Mouse (Mus musculus): Measurements from ENCODE around the gene Il1f10. TPM values are rescaled to one million over a fixed set of nuclear protein-coding genes. Genes with fewer than 3 reads are reported as not detected.

Gene Il1f10
- polyA plus RNA-seq, 1 experiment: not detected

- DNase-seq: no peak
- WGBS: 42% methylated on average over 3 of the region's 3 CpGs
- H3K4me1 ChIP-seq (ENCODE audit: control insufficient read depth, insufficient read depth, low read length): no peaks in the 10 kb centered on the region
- TF ChIP-seq POLR2A (IDR thresholded peaks at IDR 0.05; ENCODE audit: borderline replicate concordance, extremely low read depth, low read depth, low read length): no peak
- no peak for TF ChIP-seq CTCF (IDR thresholded peaks at IDR 0.05; ENCODE audit: insufficient read depth, low read length)
- H3K4me3 ChIP-seq (replicated peaks; ENCODE audit: extremely low read depth, low read depth, low read length): no peak overlapping the region
Observed at GRCm38 (mm10) chr2:24335333-24335732, 44.3 kb downstream of the Il1f10 start.

DNA sequence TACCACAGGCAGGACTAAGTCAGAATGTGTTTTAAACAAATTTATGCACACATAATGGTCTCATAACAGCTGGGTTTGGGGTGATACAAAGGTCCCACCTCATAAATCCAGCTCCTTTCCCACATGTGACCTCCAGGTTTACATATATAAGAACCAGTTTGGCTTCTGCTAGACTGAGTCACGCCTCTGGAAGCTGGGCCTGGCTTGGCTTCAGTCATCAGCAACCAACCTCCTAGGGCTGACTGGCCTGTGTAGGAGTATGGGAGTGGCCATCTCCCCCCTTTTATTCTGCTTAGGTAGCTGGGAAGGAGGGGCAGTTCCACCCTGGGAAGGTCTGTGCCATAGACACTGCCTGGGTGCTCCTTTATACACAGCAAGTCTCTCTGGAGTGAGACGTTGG is 45.5 kb downstream of the Il1f10 start, which contains the start of gene Il1rn:
Gene Il1rn (plus strand): TSS at position 309 of the 400 bp plus-strand sequence.
- WGBS: 73% methylated on average over 2 of the region's 2 CpGs
- DNase-seq: no peak
- TF ChIP-seq CTCF (IDR thresholded peaks at IDR 0.05; ENCODE audit: insufficient read depth, low read length) (no peak), POLR2A (IDR thresholded peaks at IDR 0.05; ENCODE audit: borderline replicate concordance, extremely low read depth, low read depth, low read length) (no peak)
- Histone ChIP-seq H3K4me1 (ENCODE audit: control insufficient read depth, insufficient read depth, low read length) (no peaks in the 10 kb centered on the region), H3K4me3 (replicated peaks; ENCODE audit: extremely low read depth, low read depth, low read length) (no peak within 1 kb of the TSS)

GRCm38 (mm10) chr2:24341395-24341885 is 50.4 kb downstream of the Il1f10 start:
- Histone ChIP-seq H3K4me3 (replicated peaks; ENCODE audit: extremely low read depth, low read depth, low read length) (no peak overlapping the region), H3K4me1 (ENCODE audit: control insufficient read depth, insufficient read depth, low read length) (no peaks in the 10 kb centered on the region)
- DNase-seq: no peak
- no peak for TF ChIP-seq CTCF (IDR thresholded peaks at IDR 0.05; ENCODE audit: insufficient read depth, low read length)
- TF ChIP-seq POLR2A (IDR thresholded peaks at IDR 0.05; ENCODE audit: borderline replicate concordance, extremely low read depth, low read depth, low read length): no peak
- 56% methylated on average over 3 of the region's 3 CpGs for WGBS

Other genes with a start within 250 kb of the Il1f10 start
- gene Hnmt, start 241.8 kb upstream of the Il1f10 start, polyA plus RNA-seq (2012; rRNA removed): 1.4 and 2.8 TPM in 2 replicates
- not detected in 2 replicates for gene Tbpl2, start 194.6 kb upstream of the Il1f10 start, polyA plus RNA-seq (2012; rRNA removed)
- gene Il1f8, start 138.0 kb upstream of the Il1f10 start, polyA plus RNA-seq (2012; rRNA removed): 3.8 TPM in 1 of 2 replicates, not detected in the other
- 0.46 and 4.0 TPM in 2 replicates for gene Il1f9, start 104.7 kb upstream of the Il1f10 start, polyA plus RNA-seq (2012; rRNA removed)
- 7.4 TPM in 1 of 2 replicates, not detected in the other for gene Il1f6, start 75.8 kb upstream of the Il1f10 start, polyA plus RNA-seq (2012; rRNA removed)
- 7.1 TPM in 1 of 2 replicates, not detected in the other for gene Il1f5, start 14.2 kb upstream of the Il1f10 start, polyA plus RNA-seq (2012; rRNA removed)
- 4.7 and 14.0 TPM in 2 replicates for gene Il1rn, start 45.7 kb downstream of the Il1f10 start, polyA plus RNA-seq (2012; rRNA removed)
- 7.8 and 12.3 TPM in 2 replicates for gene Psd4, start 76.4 kb downstream of the Il1f10 start, polyA plus RNA-seq (2012; rRNA removed)
- gene Pax8, start 184.4 kb downstream of the Il1f10 start, polyA plus RNA-seq (2012; rRNA removed): not detected in 2 replicates